Mouse (Mus musculus) olfactory bulb, adult 2 months (tissue): Measurements from ENCODE around the gene Lsm10.

ENCODE experiments used
- CTCF ChIP-seq: fragments of 200-500 bp; IDR thresholded peaks from 2 replicates; pipeline ENCODE4 v1.5.1; 2012; ENCODE audit warnings: low read depth, mild to moderate bottlenecking, low read length, moderate library complexity; ENCODE audit not compliant: insufficient read depth
- POLR2A ChIP-seq: fragments of 200-500 bp; IDR thresholded peaks from 2 replicates; pipeline ENCODE4 v1.6.1; 2012; ENCODE audit warnings: mild to moderate bottlenecking, low read depth, low read length, moderate library complexity; ENCODE audit not compliant: insufficient read depth

DNA sequence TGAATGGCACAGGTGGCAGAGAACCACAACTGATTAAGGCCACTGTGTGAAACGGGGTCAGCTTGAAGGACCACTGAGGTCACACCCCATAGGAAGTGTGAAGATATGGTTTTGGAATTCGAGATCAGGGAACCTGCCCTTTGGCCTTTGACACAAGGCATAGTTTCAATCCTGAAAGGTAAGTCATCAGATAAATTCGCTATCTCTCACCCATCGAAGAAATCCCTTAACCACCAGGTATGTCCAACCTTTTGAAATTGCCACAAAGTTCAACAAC is 5.6 kb upstream of the Lsm10 start:
- TF ChIP-seq POLR2A: no peak
- no peak for TF ChIP-seq CTCF
